In genomic region chr13:60225736-60226135, GRCm38 (mm10) we compare ENCODE assay signal across 10 mouse cellular contexts. TPM values are rescaled to one million over a fixed set of nuclear protein-coding genes. Genes with fewer than 3 reads are reported as not detected.
DNase-seq lines count a peak whose midpoint lies in the region; ATAC-seq lines count a peak whose summit lies in the region.
"Had no signal": no experiment of that assay in that cellular context is flagged by ENCODE, and none has a peak within 500 bp of the region (broad histone marks: within the 10 kb centered on the region; RNA-seq: fewer than 3 reads in every experiment).

No protein-coding gene starts in this region.

- no peak overlapping the region for H3K4me3 ChIP-seq in heart, embryonic 14.5 days (ENCODE audit: control insufficient read depth in 1 of 2, insufficient read depth in 1 of 2, low read depth in 1 of 2, low read length in 2 of 2)
- no peak overlapping the region for H3K4me3 ChIP-seq in limb, embryonic 12.5 days (replicated peaks)

- H3K36me3 ChIP-seq in heart, embryonic 14.5 days (ENCODE audit: control insufficient read depth, insufficient read depth, low read length), result no peaks in the 10 kb centered on the region
- no peaks in the 10 kb centered on the region for H3K36me3 ChIP-seq in limb, embryonic 12.5 days

- H3K27ac ChIP-seq in heart, embryonic 14.5 days (replicated peaks in 1 of 2; ENCODE audit: control insufficient read depth in 1 of 2, insufficient read depth in 1 of 2, low read depth in 2 of 2, low read length in 2 of 2), result peak overlapping the region; percentile 8 to 83
- peak overlapping the region; percentile 92 for H3K27ac ChIP-seq in limb, embryonic 12.5 days

- 25% methylated on average over 1 of the region's 1 CpGs for WGBS in heart, embryonic 14.5 days
- 41% methylated on average over 1 of the region's 1 CpGs for WGBS in limb, embryonic 12.5 days

- no peaks in the 10 kb centered on the region for H3K27me3 ChIP-seq in heart, embryonic 14.5 days (ENCODE audit: control insufficient read depth, insufficient read depth, low read length)
- no peaks in the 10 kb centered on the region for H3K27me3 ChIP-seq in limb, embryonic 12.5 days
- H3K27me3 ChIP-seq: CH12.LX had no signal

- H3K4me1 ChIP-seq in heart, embryonic 14.5 days (ENCODE audit: control insufficient read depth in 2 of 2, insufficient read depth in 2 of 2, low read length in 2 of 2), result peaks cover 6 to 10% of the 10 kb centered on the region in 2 experiments; a peak in 3 of 4 replicates
- peaks cover 34% of the 10 kb centered on the region for H3K4me1 ChIP-seq in limb, embryonic 12.5 days (replicated peaks)

- no peak for ATAC-seq in heart, embryonic 14.5 days (ENCODE audit: insufficient number of reproducible peaks, insufficient read depth, low FRiP score, low read depth)
- ATAC-seq in limb, embryonic 12.5 days (ENCODE audit: insufficient number of reproducible peaks, insufficient read depth, low FRiP score, low TSS enrichment, low read depth), result no peak
- no peak for ATAC-seq in erythroid progenitor cell, adult 5-6 weeks (replicated peaks; ENCODE audit: low FRiP score, poor library complexity, severe bottlenecking)

- H3K4me2 ChIP-seq in heart, embryonic 14.5 days (ENCODE audit: low read length), result peak overlapping the region; percentile 27
- 0 out of 2 replicates have a peak overlapping the region, but pooled peaks have one; percentile 33 for H3K4me2 ChIP-seq in limb, embryonic 12.5 days

- DNase-seq in heart, adult 11 months, result peak; percentile 95
- no peak for DNase-seq in heart, postnatal 25 days (ENCODE audit: low spot score)
- peak; percentile 40 for DNase-seq in adrenal gland, postnatal 10 days
- DNase-seq in left cerebral cortex, postnatal 36 days (ENCODE audit: low spot score in 2 of 2), result no peak
- no peak for DNase-seq in cerebellum, postnatal 36 days

- intact Hi-C loops in heart, postnatal 25 days (cut with DNase I), result no loop called here
- intact Hi-C loops in left cerebral cortex, postnatal 36 days (cut with DNase I), result no loop called here

- no peak overlapping the region for H3K9ac ChIP-seq in heart, embryonic 14.5 days (ENCODE audit: low read length)
- H3K9ac ChIP-seq in limb, embryonic 12.5 days (replicated peaks), result no peak overlapping the region

- H3K9me3 ChIP-seq in heart, embryonic 14.5 days (ENCODE audit: control insufficient read depth, low read length), result no peaks in the 10 kb centered on the region
- peaks cover 5% of the 10 kb centered on the region; the same call in 1 of the 2 replicates for H3K9me3 ChIP-seq in limb, embryonic 12.5 days

RNA-seq across cellular contexts. Expression of gene Gas1, which starts 48.6 kb away (rescaled TPM):
- 10 to 100 TPM; 31.5 to 32.9 TPM for total RNA-seq in heart, postnatal 25 days (2021)
- 10 to 100 TPM; 51.9 to 66.8 TPM for total RNA-seq in adrenal gland, postnatal 10 days (2021)
- 42.1 and 50.7 TPM in 2 replicates for polyA plus RNA-seq in heart, embryonic 14.5 days (2014; fragmentation: Nextera tagmentation; extraction: Ambion mirVana)
- polyA plus RNA-seq in limb, embryonic 12.5 days (2016; fragmentation: Nextera tagmentation; extraction: Ambion mirVana), result 318 and 346 TPM in 2 replicates
- total RNA-seq in left cerebral cortex, postnatal 36 days (2021), result 1 to 10 TPM; 8.0 to 8.3 TPM
- total RNA-seq in erythroid progenitor cell, adult 5-6 weeks (2015; ENCODE audit: low replicate concordance), result not detected in 2 replicates
- total RNA-seq in erythroid progenitor cell, adult 5-6 weeks (2017; ENCODE audit: low replicate concordance), result 0.51 TPM in 1 of 2 replicates, not detected in the other
- total RNA-seq: CH12.LX; neutrophil, adult 5-6 weeks had no signal

Comparison
In these comparisons a context has a peak if more than half of its experiments do, and no peak if none do; other contexts are left out.
1. DNase-seq: peak in heart, adult 11 months (single experiment) and adrenal gland, postnatal 10 days (single experiment); none in heart, postnatal 25 days (single experiment), left cerebral cortex, postnatal 36 days (0 of 2) and cerebellum, postnatal 36 days (0 of 2).
2. RNA of gene Gas1, which starts 48.6 kb away (total RNA-seq): 51.9 to 66.8 TPM in adrenal gland, postnatal 10 days, 31.5 to 32.9 TPM in heart, postnatal 25 days and 8.0 to 8.3 TPM in left cerebral cortex, postnatal 36 days; 0.51 TPM in erythroid progenitor cell, adult 5-6 weeks; every median in the first group is over 4 times any median in the second.